Mouse (Mus musculus): ENCODE results near the gene Vps26b.

Gene Vps26b

DNA sequence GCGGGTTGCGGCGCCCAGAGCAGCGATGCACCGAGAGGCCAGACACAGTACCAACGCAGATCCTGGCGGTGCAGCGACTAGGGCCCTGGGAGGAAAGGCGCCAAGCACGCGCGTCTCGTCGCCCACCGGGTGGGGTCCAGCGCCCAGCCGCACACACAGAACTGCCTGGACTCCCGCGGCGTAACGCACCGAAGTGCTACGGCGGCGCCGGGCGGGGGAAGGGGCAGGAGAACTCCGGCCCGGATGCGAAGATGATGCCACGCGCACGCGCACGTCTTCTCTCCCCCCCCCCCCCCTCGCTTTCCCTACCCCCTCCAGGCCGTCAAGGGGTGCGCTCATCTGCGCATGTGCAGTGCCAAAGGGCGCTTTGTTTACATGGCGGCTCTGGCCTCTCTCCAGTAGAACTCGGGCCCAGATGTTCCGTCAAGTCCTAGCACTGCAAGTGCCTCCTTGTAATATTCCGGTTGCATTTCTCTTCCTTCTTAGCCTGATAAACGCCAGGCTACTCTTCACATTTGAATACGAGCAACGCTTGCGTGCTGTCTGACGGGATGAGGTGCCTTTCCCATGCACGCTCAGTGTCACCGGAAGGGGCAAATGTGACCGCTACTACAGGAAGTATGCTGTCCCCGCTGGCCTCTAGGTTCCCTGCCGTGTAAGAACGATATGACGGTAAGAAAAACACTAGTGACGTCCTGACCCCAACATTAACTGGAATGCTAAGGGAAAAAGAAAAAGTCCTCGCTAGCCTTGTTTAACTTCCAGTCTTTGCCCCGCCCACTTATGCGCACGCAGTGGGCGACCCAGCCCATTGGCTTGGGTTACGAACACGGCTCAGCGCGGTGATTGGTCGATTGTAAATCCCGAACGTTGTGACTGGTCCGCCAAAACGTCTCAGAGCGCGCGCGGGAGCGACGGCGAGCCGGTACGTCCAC is at the start of gene Vps26b, which contains the start of gene Ncapd3:
Vps26b (minus strand) TSS at position 238 of the 935 bp plus-strand sequence.
Ncapd3 (plus strand) TSS at position 348 of the 935 bp plus-strand sequence.
- TF ChIP-seq GATA4 (IDR thresholded peaks at IDR 0.05; ENCODE audit: insufficient replicate concordance, low read length) = no peak

DNA sequence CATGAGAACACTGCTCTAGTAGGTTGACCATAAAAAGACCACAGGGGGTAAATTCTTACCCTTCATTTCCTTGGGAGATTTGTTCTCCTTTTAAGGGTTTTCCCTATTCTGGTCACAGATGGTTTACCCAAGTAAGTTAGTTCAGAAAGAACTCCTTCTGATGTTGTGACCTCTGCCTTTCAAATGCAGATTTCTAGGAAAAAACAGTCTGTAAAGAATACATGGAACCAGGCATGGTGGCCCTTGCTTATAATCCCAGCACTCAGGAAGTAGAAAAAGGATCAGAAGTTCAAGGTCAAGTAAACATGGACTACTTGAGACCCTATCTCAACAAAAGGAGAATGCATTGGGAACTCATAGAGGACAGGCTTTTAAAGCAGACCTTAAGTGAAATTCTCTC is 45.9 kb upstream of the Vps26b start:
- no peak for TF ChIP-seq GATA4 (IDR thresholded peaks at IDR 0.05; ENCODE audit: insufficient replicate concordance, low read length)

DNA sequence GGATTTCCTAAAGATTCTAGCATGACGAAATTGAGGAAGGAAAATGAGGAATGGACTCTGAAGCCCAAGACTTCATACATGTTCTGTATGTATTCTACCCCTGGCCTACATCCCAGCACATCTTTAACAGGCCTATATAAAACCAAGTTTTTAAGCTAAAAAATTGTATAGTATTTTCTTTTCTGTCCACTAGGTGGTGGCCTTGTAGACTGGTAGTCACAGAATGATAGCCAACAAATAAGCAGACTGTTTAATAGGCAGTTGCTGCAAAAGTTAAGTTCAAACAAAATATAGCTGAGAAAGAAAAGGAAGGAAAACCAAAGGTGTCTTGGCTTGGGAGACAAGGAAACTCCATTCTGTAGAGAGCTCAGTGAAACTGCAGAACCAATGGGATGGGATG is 44.8 kb upstream of the Vps26b start:
- no peak for TF ChIP-seq GATA4 (IDR thresholded peaks at IDR 0.05; ENCODE audit: insufficient replicate concordance, low read length)

DNA sequence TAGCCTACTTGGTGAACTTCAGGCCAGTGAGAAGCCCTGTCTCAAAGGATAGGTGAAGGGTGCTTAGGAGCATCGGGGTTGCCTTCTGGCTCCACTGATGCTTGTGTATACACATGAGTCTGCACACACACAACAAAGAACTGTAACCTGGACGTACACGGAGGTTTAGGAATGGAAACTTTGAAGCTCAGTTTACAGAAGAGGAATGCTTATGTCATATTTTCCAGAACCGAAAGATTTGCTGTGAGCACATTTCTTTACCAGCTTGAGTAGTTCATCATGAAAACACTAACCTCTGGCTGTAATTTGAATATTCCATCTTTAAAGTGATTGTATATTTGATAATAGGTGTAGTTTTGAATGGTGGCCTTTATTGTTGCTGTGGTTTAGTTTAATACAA is 41.0 kb upstream of the Vps26b start:
- TF ChIP-seq GATA4 (IDR thresholded peaks at IDR 0.05; ENCODE audit: insufficient replicate concordance, low read length) = no peak

DNA sequence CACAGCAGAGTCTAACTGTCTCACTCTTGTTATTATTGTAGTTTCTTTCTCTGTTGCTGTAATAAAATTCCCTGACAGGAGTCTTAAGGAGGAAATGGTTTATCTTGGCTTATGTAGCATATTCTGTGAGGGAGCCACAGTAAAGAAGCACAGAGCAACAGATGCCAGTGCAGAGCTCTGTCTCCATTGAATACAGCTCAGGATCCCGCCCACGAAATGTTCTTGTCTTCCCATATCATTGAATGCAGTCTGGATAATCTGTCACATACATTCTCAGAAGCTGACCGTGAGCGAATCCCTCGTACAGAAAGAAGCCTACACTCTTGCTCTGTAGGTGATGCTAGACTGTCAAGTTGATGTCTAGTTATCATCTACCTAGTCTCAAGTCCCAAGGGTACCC is 28.5 kb upstream of the Vps26b start:
- TF ChIP-seq GATA4 (IDR thresholded peaks at IDR 0.05; ENCODE audit: insufficient replicate concordance, low read length) = no peak

DNA sequence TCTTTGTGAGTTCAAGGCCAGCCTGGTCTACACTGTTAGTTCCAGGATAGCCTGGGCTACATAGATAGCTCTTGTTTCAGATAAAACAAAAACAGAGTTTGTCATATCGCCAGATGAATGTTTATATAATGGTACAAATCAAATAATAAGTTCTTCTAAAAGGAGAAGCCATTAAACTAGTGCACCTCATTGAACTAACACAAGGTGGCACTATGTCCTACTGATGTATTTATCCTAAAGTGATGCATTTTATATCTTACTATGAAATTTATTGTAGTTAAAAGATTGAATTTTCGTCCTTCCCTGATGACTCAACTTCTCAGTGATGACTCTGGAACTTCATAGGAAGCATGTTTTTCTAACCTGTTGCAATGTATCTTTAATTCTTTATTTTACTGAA is 19.6 kb upstream of the Vps26b start:
- TF ChIP-seq GATA4 (IDR thresholded peaks at IDR 0.05; ENCODE audit: insufficient replicate concordance, low read length) = no peak

DNA sequence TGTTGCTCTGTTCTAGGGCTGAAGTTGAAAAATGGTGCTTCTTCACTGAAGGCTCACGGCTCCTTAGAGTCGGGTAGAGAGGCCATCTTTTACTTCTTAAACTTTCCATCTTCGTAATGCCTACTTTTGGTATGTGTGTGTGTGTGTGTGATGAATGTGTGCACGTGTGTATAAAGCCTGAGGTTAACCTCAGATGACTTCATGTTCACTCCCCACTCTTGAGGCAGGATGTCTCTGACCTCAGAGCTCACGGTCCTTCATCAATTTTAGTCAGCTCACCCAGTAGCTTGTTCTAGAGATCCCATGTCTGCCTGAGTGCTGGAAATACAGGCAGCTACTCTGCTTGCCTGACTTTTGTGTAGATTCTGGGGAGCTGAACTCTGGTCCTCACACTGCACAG is 14.0 kb upstream of the Vps26b start:
- TF ChIP-seq GATA4 (IDR thresholded peaks at IDR 0.05; ENCODE audit: insufficient replicate concordance, low read length) = no peak

DNA sequence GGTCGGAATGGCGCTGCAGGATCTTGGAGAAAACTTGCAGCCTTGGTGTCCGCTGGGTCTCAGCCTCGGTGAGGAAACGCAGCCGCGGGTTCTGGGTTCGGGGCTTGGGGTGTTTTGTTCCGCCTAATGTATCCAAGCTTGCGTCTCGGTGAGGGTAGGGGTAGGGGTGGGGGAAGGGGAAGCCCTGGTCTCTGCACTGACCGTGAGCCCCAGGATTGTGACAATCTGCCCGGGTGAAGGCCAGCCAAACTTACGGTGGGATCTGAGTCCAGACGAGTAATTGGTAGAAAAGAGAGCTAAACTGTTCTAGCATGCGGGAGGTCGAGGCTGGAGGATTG is 867 bp upstream of the Vps26b start:
- TF ChIP-seq GATA4 (IDR thresholded peaks at IDR 0.05; ENCODE audit: insufficient replicate concordance, low read length) = no peak

DNA sequence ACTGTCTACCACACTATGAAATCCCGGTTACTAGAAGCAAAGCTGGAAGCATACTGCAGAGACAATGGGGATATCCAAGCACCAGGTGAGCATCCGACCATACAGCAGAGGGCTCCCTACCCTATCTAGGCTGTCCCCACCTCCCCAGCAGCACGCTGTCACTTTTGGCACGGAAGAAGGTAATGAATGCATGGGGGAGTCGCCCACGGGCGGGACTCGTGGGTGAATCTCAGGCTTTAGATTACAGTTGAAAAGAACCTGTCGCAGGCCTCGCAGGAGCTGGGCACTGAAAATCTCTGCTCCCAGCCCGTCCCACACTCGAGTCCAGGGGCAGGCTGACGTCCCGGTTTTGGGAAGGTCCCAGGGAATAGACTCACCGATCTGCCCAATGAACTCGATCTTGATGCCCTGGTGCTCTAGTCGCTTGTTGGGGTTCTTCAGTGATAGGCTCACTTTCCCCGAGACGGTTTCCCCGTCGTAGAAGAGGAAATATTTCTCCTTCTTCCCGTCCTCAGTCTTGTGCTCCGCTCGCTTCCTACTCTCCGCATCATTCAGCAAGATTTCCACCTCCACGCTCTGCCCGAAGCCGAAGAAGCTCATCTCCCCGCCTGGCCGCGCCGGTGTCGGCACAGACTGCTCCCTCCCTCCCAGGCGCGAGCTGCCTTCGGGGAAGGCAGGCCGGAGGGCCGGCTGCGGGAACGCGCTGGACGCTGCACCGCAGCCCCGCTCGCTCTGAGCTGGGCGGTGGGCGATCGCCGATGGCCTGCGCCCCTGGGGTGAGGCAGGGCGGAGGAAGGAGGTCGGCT is 640 bp downstream of the Vps26b start:
- no peak for TF ChIP-seq GATA4 (IDR thresholded peaks at IDR 0.05; ENCODE audit: insufficient replicate concordance, low read length)

DNA sequence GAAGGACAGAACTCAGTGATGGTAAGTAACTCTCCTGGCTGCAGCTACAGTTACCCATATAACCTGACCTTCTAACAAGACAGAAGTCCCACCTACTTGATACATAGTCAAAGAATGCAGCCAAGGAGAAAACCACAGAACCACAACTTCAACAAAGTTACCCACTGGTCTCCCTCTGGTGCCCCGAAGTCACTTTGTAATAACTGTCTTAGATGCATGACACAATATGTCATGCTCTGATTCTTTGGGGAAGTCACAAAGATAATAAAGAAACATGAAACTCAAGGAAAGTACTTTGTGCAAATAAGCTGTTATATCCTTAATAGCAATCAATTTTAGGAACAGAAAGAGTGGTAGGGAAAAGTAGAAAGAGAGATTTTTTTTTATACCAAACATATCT is 3.2 kb downstream of the Vps26b start:
- no peak for TF ChIP-seq GATA4 (IDR thresholded peaks at IDR 0.05; ENCODE audit: insufficient replicate concordance, low read length)

DNA sequence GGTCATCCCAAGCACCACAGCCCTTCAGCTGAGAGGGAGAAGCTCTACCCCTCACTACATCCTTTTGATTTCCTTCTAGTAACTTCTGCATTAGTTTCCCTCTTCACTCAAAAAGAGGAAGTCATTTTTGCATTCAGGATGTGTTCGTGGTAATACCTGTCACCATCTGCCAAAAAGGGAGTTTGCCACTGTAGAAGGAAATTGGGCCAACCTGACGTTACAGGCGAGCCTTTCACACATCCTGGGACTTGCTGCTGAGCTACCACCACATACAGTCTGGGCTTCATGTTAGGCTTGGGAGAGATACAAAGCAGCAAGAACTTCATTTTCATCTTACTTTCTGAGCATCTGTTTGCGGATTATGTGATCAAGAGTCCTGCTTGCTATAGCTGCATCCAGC is 6.2 kb downstream of the Vps26b start:
- no peak for TF ChIP-seq GATA4 (IDR thresholded peaks at IDR 0.05; ENCODE audit: insufficient replicate concordance, low read length)

DNA sequence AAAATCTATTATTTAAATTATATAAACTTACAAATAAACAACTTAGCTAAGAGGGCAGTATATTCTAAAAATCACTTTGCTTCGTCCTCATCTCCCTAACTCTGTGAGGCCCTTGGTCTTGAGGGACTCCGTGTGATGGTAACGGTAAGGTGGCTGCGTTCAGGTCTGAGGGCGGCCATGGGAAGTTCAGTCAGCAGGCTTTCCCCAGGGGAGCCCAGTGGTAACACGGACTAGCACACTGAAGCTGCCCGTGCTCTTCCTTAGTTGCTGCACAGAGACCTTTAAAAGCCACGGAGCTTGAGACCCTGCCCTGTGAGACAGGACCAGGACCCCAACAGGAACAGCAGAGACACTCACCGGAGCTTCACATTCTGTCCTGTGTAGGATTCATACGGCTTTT is 10.9 kb downstream of the Vps26b start:
- TF ChIP-seq GATA4 (IDR thresholded peaks at IDR 0.05; ENCODE audit: insufficient replicate concordance, low read length) = no peak

DNA sequence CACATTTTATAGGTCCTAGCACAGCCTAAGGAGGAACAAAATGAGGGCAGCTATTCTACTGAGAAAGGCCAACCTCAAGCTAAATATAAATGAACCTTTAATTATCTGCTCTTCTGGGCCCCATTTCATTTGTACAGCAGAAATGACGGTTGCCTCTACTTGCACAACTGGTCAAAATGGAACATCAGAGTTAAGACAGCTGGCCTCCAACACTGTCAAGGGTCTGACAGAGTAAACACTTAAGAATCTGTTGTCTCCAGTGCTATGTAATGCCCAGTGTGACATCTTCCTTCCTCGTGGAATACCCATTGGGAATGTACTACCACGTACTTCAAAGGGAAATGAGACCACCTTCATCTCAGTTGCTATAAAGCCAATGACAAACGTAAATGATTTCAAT is 18.3 kb downstream of the Vps26b start:
- no peak for TF ChIP-seq GATA4 (IDR thresholded peaks at IDR 0.05; ENCODE audit: insufficient replicate concordance, low read length)

DNA sequence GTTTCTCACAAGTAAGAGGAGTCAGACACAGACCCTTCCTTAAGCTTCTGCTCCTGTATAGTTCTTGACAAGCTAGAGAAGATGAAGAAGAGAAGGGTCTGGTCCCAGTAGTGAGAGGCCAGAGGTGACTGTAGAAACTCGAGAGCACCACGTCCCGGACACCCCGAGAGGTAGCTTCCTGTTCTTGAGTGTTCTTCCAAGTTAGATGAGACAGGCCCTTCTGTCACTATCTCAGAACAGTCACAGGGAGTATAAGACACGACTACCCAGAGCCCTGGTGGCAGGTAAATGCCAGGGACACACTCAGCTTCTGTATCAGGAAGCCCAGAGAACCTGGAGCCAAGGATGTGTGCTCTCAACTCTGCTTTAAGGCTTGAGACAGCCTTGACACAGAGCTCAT is 20.6 kb downstream of the Vps26b start:
- TF ChIP-seq GATA4 (IDR thresholded peaks at IDR 0.05; ENCODE audit: insufficient replicate concordance, low read length) = no peak

DNA sequence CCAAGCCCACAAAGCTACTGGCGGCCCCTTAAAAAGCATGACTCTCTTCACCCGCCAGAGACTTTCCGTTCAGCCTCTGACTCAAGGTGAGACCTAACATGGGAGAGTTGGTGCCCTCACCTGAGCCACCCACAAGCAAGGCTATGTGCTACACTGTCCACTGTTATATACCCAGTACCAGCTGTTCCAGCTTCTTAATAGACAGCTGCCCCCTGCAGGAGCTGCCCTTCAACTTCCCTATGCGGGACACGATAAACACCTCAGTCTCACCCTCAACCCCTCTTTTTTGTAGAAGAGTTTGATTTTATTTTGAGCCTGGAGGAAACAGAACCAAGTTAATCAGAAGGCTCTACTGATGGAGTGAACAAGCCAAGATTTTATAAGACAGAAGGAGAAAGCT is 23.0 kb downstream of the Vps26b start:
- no peak for TF ChIP-seq GATA4 (IDR thresholded peaks at IDR 0.05; ENCODE audit: insufficient replicate concordance, low read length)

DNA sequence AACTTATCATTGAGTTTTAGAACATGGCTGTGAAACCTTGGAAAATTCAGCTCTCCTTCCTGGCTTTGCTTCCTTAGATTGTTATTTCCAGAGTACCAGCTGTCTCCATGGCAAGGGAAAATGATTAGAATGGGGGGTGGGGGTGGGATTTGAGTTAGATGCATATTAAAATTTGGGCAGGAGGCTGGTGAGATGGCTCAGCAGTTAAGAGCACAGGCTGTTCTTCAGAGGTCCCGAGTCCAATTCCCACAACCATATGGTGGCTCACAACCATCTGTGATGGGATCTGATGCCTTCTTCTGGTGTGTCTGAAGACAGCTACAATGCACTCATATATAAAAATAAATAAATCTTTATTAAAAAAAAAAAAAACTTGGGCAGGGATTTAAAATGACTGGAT is 23.9 kb downstream of the Vps26b start:
- no peak for TF ChIP-seq GATA4 (IDR thresholded peaks at IDR 0.05; ENCODE audit: insufficient replicate concordance, low read length)
